Mouse (Mus musculus) hematopoietic stem cell, adult 5-6 weeks (primary cell): ENCODE results near the gene Yaf2. TPM values are rescaled to one million over a fixed set of nuclear protein-coding genes. Genes with fewer than 3 reads are reported as not detected.
"Not testable (repeated sequence)": the region's sequence is repeated elsewhere in the genome, so short reads cannot be mapped to it uniquely, and the experiment has no call there.

Experiments used
- ATAC-seq, 2 experiments: fragments of 125-278 bp in 1 of 2; replicated peaks in 1 of 2; 2 replicates each; pipeline ENCODE4 v1.8.0; 2016 to 2017; ENCODE audit warnings: inconsistent platforms in 2 of 2, mild to moderate bottlenecking in 2 of 2, moderate number of reproducible peaks in 2 of 2, low read depth in 1 of 2, moderate TSS enrichment in 1 of 2; ENCODE audit not compliant: low FRiP score in 2 of 2, poor library complexity in 2 of 2, severe bottlenecking in 2 of 2, insufficient read depth in 1 of 2, low TSS enrichment in 1 of 2
- total RNA-seq: library from RNA; stranded (forward); fragments of 172-1452, 232-1000 nt; gene quantifications from 2 replicates; pipeline ENCODE4 v1.2.3, GENCODE M21; 2017

Yaf2 gene
- total RNA-seq, 1 experiment from 2014 or later: 26.6 TPM

GRCm38 (mm10) chr15:93310304-93310703, 26.4 kb downstream of the Yaf2 start:
- not testable (repeated sequence) for ATAC-seq

GRCm38 (mm10) chr15:93298197-93298596, 38.5 kb downstream of the Yaf2 start:
- peak; percentile 55 to 61 for ATAC-seq

GRCm38 (mm10) chr15:93294483-93294882, 42.3 kb downstream of the Yaf2 start:
- peak; percentile 18 to 27; a peak in 2 of 4 replicates for ATAC-seq

GRCm38 (mm10) chr15:93288321-93288720, 48.4 kb downstream of the Yaf2 start:
- ATAC-seq: no peak

- ATAC-seq: peak; percentile 55 to 66; a peak in 3 of 4 replicates
Observed at GRCm38 (mm10) chr15:93287628-93288027, 49.1 kb downstream of the Yaf2 start.

- no peak for ATAC-seq
Observed at GRCm38 (mm10) chr15:93285244-93285643, 51.5 kb downstream of the Yaf2 start.

- no peak for ATAC-seq
Observed at GRCm38 (mm10) chr15:93284326-93284725, 52.4 kb downstream of the Yaf2 start.

- ATAC-seq: peak; percentile 28 to 47; a peak in 2 of 4 replicates
Observed at GRCm38 (mm10) chr15:93283349-93283748, 53.4 kb downstream of the Yaf2 start.

GRCm38 (mm10) chr15:93276276-93276675, 60.5 kb downstream of the Yaf2 start:
- ATAC-seq: peak in 1 of 2 experiments; percentile 8; a peak in 1 of 4 replicates

- peak; percentile 53 to 61 for ATAC-seq
Observed at GRCm38 (mm10) chr15:93275623-93276022, 61.1 kb downstream of the Yaf2 start.

- ATAC-seq: peak; percentile 89
Observed at GRCm38 (mm10) chr15:93274679-93275583, 61.8 kb downstream of the Yaf2 start, which contains the start of gene Gxylt1. Gene Gxylt1, minus strand, starts transcription at chr15:93275179.

- no peak for ATAC-seq
Observed at GRCm38 (mm10) chr15:93273788-93274678, 62.7 kb downstream of the Yaf2 start.

- ATAC-seq: no peak
Observed at GRCm38 (mm10) chr15:93272948-93273347, 63.8 kb downstream of the Yaf2 start.

- peak; percentile 43 to 67 for ATAC-seq
Observed at GRCm38 (mm10) chr15:93270289-93270855, 66.4 kb downstream of the Yaf2 start.

- no peak for ATAC-seq
Observed at GRCm38 (mm10) chr15:93269572-93269971, 67.2 kb downstream of the Yaf2 start.

- peak; percentile 47 to 63 for ATAC-seq
Observed at GRCm38 (mm10) chr15:93268001-93268400, 68.7 kb downstream of the Yaf2 start.

- ATAC-seq: no peak
Observed at GRCm38 (mm10) chr15:93267479-93267878, 69.3 kb downstream of the Yaf2 start.
